Mouse (Mus musculus): ENCODE results near the gene Zdhhc14.

DNA sequence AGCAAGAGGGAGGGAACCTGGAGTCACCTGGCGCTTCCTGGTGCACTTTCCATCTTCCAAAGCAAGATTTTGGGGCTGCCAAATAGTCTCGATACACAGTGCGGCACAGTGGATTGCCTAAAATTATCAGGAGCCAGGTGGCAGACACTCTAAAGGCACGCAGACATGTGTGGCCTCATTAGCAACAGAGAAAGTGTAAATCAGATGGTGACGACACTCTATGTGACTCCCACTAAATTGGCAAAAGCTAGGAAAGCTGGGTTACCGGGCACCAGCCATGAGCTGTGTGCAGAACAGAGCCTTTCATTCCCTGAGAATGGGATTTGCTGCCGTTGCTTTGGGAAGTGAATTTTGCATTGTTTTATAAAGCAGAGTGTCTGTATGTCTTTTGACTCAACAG lies 115.0 kb downstream of the Zdhhc14 start:
- no peak for TF ChIP-seq CTCF (IDR thresholded peaks at IDR 0.05; ENCODE audit: low read depth)
- no peak for TF ChIP-seq EP300 (optimal IDR thresholded peaks at IDR 0.05)
